ENCODE assay signal across 21 mouse cellular contexts in genomic region chr10:122989916-122990315, GRCm38 (mm10).
DNase-seq lines count a peak whose midpoint lies in the region; ATAC-seq and TF ChIP-seq lines count a peak whose summit lies in the region.
"Had no signal": no experiment of that assay in that cellular context is flagged by ENCODE, and none has a peak within 500 bp of the region (broad histone marks: within the 10 kb centered on the region; RNA-seq: fewer than 3 reads in every experiment).

No protein-coding gene starts in this region.

- no peak overlapping the region for H3K9ac ChIP-seq in heart, postnatal 0 days (replicated peaks; ENCODE audit: low read depth, low read length)
- H3K9ac ChIP-seq: hindbrain, embryonic 12.5 days; limb, embryonic 15.5 days; liver, embryonic 15.5 days; midbrain, embryonic 13.5 days; neural tube, embryonic 13.5 days had no signal

- no peaks in the 10 kb centered on the region for H3K9me3 ChIP-seq in heart, embryonic 10.5 days
- no peaks in the 10 kb centered on the region for H3K9me3 ChIP-seq in heart, postnatal 0 days (replicated peaks; ENCODE audit: control insufficient read depth, low read length)
- H3K9me3 ChIP-seq: hindbrain, embryonic 12.5 days; limb, embryonic 15.5 days; liver, embryonic 15.5 days; midbrain, embryonic 13.5 days; neural tube, embryonic 13.5 days had no signal

- WGBS in heart, embryonic 10.5 days = 90% methylated on average over 9 of the region's 9 CpGs
- WGBS in heart, postnatal 0 days = 62% methylated on average over 9 of the region's 9 CpGs

- H3K36me3 ChIP-seq in heart, embryonic 10.5 days = peaks cover 19% of the 10 kb centered on the region
- H3K36me3 ChIP-seq in heart, postnatal 0 days (replicated peaks; ENCODE audit: control insufficient read depth, insufficient read depth, low read length) = peaks cover 7% of the 10 kb centered on the region

- H3K4me1 ChIP-seq in heart, embryonic 10.5 days = peaks cover 31% of the 10 kb centered on the region; the same call in 1 of the 2 replicates
- peaks cover 18% of the 10 kb centered on the region for H3K4me1 ChIP-seq in heart, postnatal 0 days (ENCODE audit: control insufficient read depth, insufficient read depth)

- no peak overlapping the region for H3K4me3 ChIP-seq in heart, embryonic 10.5 days
- H3K4me3 ChIP-seq in heart, postnatal 0 days (ENCODE audit: low read depth, low read length) = no peak overlapping the region
- H3K4me3 ChIP-seq: hindbrain, embryonic 12.5 days; limb, embryonic 15.5 days; liver, embryonic 15.5 days; midbrain, embryonic 13.5 days; neural tube, embryonic 13.5 days had no signal

- ATAC-seq in heart, postnatal 0 days (ENCODE audit: insufficient read depth, low read depth) = no peak
- ATAC-seq: forebrain, embryonic 16.5 days; midbrain, embryonic 13.5 days had no signal

- peak overlapping the region; percentile 87; the same call in 1 of the 2 replicates for H3K27ac ChIP-seq in heart, embryonic 10.5 days
- peak overlapping the region; percentile 87 for H3K27ac ChIP-seq in heart, postnatal 0 days (ENCODE audit: low read depth)
- H3K27ac ChIP-seq: hindbrain, embryonic 12.5 days; kidney, postnatal 0 days; liver, embryonic 15.5 days; midbrain, embryonic 13.5 days had no signal

- no peaks in the 10 kb centered on the region for H3K27me3 ChIP-seq in heart, embryonic 10.5 days (ENCODE audit: insufficient read depth, poor library complexity, severe bottlenecking)
- no peaks in the 10 kb centered on the region for H3K27me3 ChIP-seq in heart, postnatal 0 days (ENCODE audit: control insufficient read depth, insufficient read depth, low read length)
- H3K27me3 ChIP-seq: hindbrain, embryonic 12.5 days; limb, embryonic 15.5 days; liver, embryonic 15.5 days; midbrain, embryonic 13.5 days; neural tube, embryonic 13.5 days had no signal

- no peak for TF ChIP-seq EP300 in heart, postnatal 0 days (IDR thresholded peaks at IDR 0.05; ENCODE audit: low read depth)

- 0 out of 2 replicates have a peak overlapping the region, but pooled peaks have one; percentile 7 for H3K4me2 ChIP-seq in heart, postnatal 0 days (ENCODE audit: low read depth, low read length)
- H3K4me2 ChIP-seq: hindbrain, embryonic 12.5 days; limb, embryonic 15.5 days; liver, embryonic 15.5 days; midbrain, embryonic 13.5 days; neural tube, embryonic 13.5 days had no signal

- DNase-seq in cerebellum, adult 9-10 months = peak; percentile 45
- DNase-seq in cerebellum, adult 11 months = no peak
- DNase-seq in heart, embryonic 10.5 days (ENCODE audit: low spot score) = no peak
- no peak for DNase-seq in heart, adult 8-10 months (ENCODE audit: low spot score)
- DNase-seq in heart, postnatal 0 days (ENCODE audit: low spot score) = no peak
- no peak for DNase-seq in heart, postnatal 4 days
- DNase-seq in brain, adult 2 months (ENCODE audit: low read depth, low spot score) = peak; percentile 83
- DNase-seq in thymus, postnatal 0 days (ENCODE audit: low spot score) = no peak
- DNase-seq: adrenal gland, adult 2 months; cerebellum, adult 9-11 months; gastrocnemius, postnatal 25 days; kidney, adult 18-20 months; right cerebral cortex, adult 18-20 months; thymus, postnatal 14 days had no signal

- no peak for TF ChIP-seq CTCF in heart, postnatal 0 days (IDR thresholded peaks at IDR 0.05; ENCODE audit: low read depth)

Comparison
In these comparisons a context has a peak if more than half of its experiments do, and no peak if none do; other contexts are left out.
1. DNase-seq: peak in cerebellum, adult 9-10 months (single experiment) and brain, adult 2 months (single experiment); none in cerebellum, adult 11 months (single experiment), heart, embryonic 10.5 days (single experiment), heart, adult 8-10 months (single experiment), heart, postnatal 0 days (single experiment), heart, postnatal 4 days (single experiment) and thymus, postnatal 0 days (single experiment).